Mouse (Mus musculus): ENCODE data around the gene Manbal. TPM values are rescaled to one million over a fixed set of nuclear protein-coding genes. Genes with fewer than 3 reads are reported as not detected.

The Manbal gene
- polyA plus RNA-seq, 1 experiment from 2014 or later, result 47.8 TPM

- Histone ChIP-seq H3K36me3 (ENCODE audit: control insufficient read depth, insufficient read depth, low read length) (no peaks in the 10 kb centered on the region), H3K4me2 (ENCODE audit: low read length) (no peak overlapping the region), H3K9ac (replicated peaks; ENCODE audit: low read length) (no peak overlapping the region), H3K27ac (replicated peaks; ENCODE audit: low read depth, low read length) (no peak overlapping the region), H3K9me3 (ENCODE audit: control insufficient read depth, low read length) (no peaks in the 10 kb centered on the region), H3K4me1 (ENCODE audit: control insufficient read depth, insufficient read depth, low read length) (no peaks in the 10 kb centered on the region), H3K4me3 (replicated peaks; ENCODE audit: low read depth, low read length) (no peak overlapping the region), H3K27me3 (ENCODE audit: control insufficient read depth, insufficient read depth, low read length) (no peaks in the 10 kb centered on the region)
- no peak for DNase-seq
- no peak for ATAC-seq (ENCODE audit: low FRiP score, low TSS enrichment)
- WGBS, result 93% methylated on average over 6 of the region's 6 CpGs
Measured at GRCm38 (mm10) chr2:157411151-157411693, 43.8 kb downstream of the Manbal start.

- Histone ChIP-seq H3K4me2 (ENCODE audit: low read length) (no peak overlapping the region), H3K27me3 (ENCODE audit: control insufficient read depth, insufficient read depth, low read length) (no peaks in the 10 kb centered on the region), H3K27ac (replicated peaks; ENCODE audit: low read depth, low read length) (no peak overlapping the region), H3K9me3 (ENCODE audit: control insufficient read depth, low read length) (no peaks in the 10 kb centered on the region), H3K4me1 (ENCODE audit: control insufficient read depth, insufficient read depth, low read length) (no peaks in the 10 kb centered on the region), H3K4me3 (replicated peaks; ENCODE audit: low read depth, low read length) (no peak overlapping the region), H3K9ac (replicated peaks; ENCODE audit: low read length) (no peak overlapping the region), H3K36me3 (ENCODE audit: control insufficient read depth, insufficient read depth, low read length) (no peaks in the 10 kb centered on the region)
- DNase-seq, result no peak
- no peak for ATAC-seq (ENCODE audit: low FRiP score, low TSS enrichment)
- 88% methylated on average over 7 of the region's 7 CpGs for WGBS
Measured at GRCm38 (mm10) chr2:157412497-157412896, 45.1 kb downstream of the Manbal start.

DNA sequence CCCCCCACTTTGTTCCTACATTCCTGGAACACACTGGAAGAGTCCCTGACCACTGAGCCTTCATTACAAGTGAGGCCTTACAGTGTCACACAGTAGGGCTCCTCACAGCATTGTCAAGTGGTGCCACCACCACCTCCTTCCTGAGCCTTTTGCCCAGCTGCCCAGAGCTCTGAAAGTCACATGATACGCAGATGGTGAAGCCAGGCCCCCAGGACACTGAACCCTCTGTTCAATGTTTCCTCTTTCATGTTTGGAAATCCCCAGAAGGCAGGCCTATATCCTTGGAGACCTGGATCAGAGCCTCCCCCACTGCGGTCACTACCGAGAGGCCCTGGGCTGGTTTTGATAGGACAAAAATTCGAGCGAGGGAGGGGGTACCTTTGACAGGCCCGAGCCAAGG lies 49.8 kb downstream of the Manbal start:
- Histone ChIP-seq H3K9me3 (ENCODE audit: control insufficient read depth, low read length) (no peaks in the 10 kb centered on the region), H3K27ac (replicated peaks; ENCODE audit: low read depth, low read length) (no peak overlapping the region), H3K9ac (replicated peaks; ENCODE audit: low read length) (no peak overlapping the region), H3K36me3 (ENCODE audit: control insufficient read depth, insufficient read depth, low read length) (no peaks in the 10 kb centered on the region), H3K4me3 (replicated peaks; ENCODE audit: low read depth, low read length) (no peak overlapping the region), H3K4me1 (ENCODE audit: control insufficient read depth, insufficient read depth, low read length) (peaks cover 8% of the 10 kb centered on the region; the same call in 1 of the 2 replicates), H3K4me2 (ENCODE audit: low read length) (no peak overlapping the region), H3K27me3 (ENCODE audit: control insufficient read depth, insufficient read depth, low read length) (no peaks in the 10 kb centered on the region)
- WGBS, result 61% methylated on average over 6 of the region's 6 CpGs
- no peak for ATAC-seq (ENCODE audit: low FRiP score, low TSS enrichment)
- DNase-seq, result no peak

DNA sequence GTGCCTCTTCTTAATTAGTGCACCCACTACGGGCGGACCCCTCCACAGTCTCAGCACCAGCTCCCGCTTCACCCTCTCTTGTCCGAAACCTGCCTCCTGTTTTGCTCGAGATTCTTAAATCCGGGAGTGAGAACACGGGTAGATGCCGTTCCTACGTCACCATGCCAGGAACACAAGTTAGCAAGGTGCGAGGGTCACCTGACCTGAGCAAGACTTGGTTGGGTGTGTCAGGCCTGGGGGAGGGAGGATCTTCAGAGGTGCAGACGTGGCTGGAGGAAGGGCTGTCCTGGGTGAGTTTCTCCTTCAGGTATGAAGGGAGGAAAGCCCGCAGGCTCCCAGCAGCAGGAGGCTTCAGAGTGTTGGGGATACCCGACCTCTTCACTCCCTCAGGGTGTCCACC lies 50.8 kb downstream of the Manbal start, which contains the start of gene Src:
Gene Src, plus strand, starts transcription at position 239 of the 400 bp plus-strand sequence.
- WGBS, result 26% methylated on average over 13 of the region's 13 CpGs
- Histone ChIP-seq H3K9ac (replicated peaks; ENCODE audit: low read length) (0 out of 2 replicates have a peak within 1 kb of the TSS, but pooled peaks have one; percentile 4), H3K4me3 (replicated peaks; ENCODE audit: low read depth, low read length) (no peak within 1 kb of the TSS), H3K4me2 (ENCODE audit: low read length) (no peak within 1 kb of the TSS), H3K4me1 (ENCODE audit: control insufficient read depth, insufficient read depth, low read length) (peaks cover 13% of the 10 kb centered on the region; the same call in 1 of the 2 replicates), H3K36me3 (ENCODE audit: control insufficient read depth, insufficient read depth, low read length) (no peaks in the 10 kb centered on the region), H3K27me3 (ENCODE audit: control insufficient read depth, insufficient read depth, low read length) (no peaks in the 10 kb centered on the region), H3K9me3 (ENCODE audit: control insufficient read depth, low read length) (no peaks in the 10 kb centered on the region), H3K27ac (replicated peaks; ENCODE audit: low read depth, low read length) (0 out of 2 replicates have a peak within 1 kb of the TSS, but pooled peaks have one; percentile 9)
- no peak for ATAC-seq (ENCODE audit: low FRiP score, low TSS enrichment)
- no peak for DNase-seq

GRCm38 (mm10) chr2:157418609-157419071 lies 51.2 kb downstream of the Manbal start:
- ATAC-seq (ENCODE audit: low FRiP score, low TSS enrichment) (no peak), DNase-seq (peak; percentile 37)
- no peak overlapping the region for H3K9ac ChIP-seq (replicated peaks; ENCODE audit: low read length)
- 4% methylated on average over 7 of the region's 7 CpGs for WGBS
- H3K36me3 ChIP-seq (ENCODE audit: control insufficient read depth, insufficient read depth, low read length), result no peaks in the 10 kb centered on the region
- no peaks in the 10 kb centered on the region for H3K9me3 ChIP-seq (ENCODE audit: control insufficient read depth, low read length)
- no peaks in the 10 kb centered on the region for H3K27me3 ChIP-seq (ENCODE audit: control insufficient read depth, insufficient read depth, low read length)
- H3K4me1 ChIP-seq (ENCODE audit: control insufficient read depth, insufficient read depth, low read length), result peaks cover 18% of the 10 kb centered on the region; the same call in 1 of the 2 replicates
- no peak overlapping the region for H3K4me3 ChIP-seq (replicated peaks; ENCODE audit: low read depth, low read length)
- 0 out of 2 replicates have a peak overlapping the region, but pooled peaks have one; percentile 9 for H3K27ac ChIP-seq (replicated peaks; ENCODE audit: low read depth, low read length)
- H3K4me2 ChIP-seq (ENCODE audit: low read length), result no peak overlapping the region

GRCm38 (mm10) chr2:157419506-157419905 lies 52.1 kb downstream of the Manbal start:
- Histone ChIP-seq H3K36me3 (ENCODE audit: control insufficient read depth, insufficient read depth, low read length) (no peaks in the 10 kb centered on the region), H3K4me3 (replicated peaks; ENCODE audit: low read depth, low read length) (no peak overlapping the region), H3K27me3 (ENCODE audit: control insufficient read depth, insufficient read depth, low read length) (no peaks in the 10 kb centered on the region), H3K4me2 (ENCODE audit: low read length) (no peak overlapping the region), H3K9ac (replicated peaks; ENCODE audit: low read length) (no peak overlapping the region), H3K4me1 (ENCODE audit: control insufficient read depth, insufficient read depth, low read length) (peaks cover 19% of the 10 kb centered on the region; the same call in 1 of the 2 replicates), H3K27ac (replicated peaks; ENCODE audit: low read depth, low read length) (no peak overlapping the region), H3K9me3 (ENCODE audit: control insufficient read depth, low read length) (no peaks in the 10 kb centered on the region)
- ATAC-seq (ENCODE audit: low FRiP score, low TSS enrichment) (no peak), DNase-seq (no peak)

DNA sequence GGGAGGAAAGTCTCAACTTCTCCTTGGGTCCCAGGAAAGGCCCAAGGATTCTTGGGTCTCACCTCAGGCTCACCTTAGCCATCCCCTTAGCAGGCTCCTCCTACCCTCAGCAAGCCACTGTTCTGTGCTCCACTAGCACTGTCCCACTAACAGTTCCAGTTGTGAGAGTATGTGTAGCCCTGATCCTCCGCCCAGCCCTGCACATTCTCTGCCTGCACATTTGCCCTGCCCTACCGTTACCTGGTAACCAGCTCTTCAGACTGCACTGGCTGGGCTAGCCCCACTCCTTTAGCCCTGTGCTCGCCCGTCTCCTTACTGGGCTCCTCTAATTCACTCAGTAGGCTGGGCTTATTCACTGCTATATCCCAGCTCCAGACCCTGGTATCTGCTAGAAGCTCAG lies 53.0 kb downstream of the Manbal start:
- Histone ChIP-seq H3K4me3 (replicated peaks; ENCODE audit: low read depth, low read length) (no peak overlapping the region), H3K27me3 (ENCODE audit: control insufficient read depth, insufficient read depth, low read length) (no peaks in the 10 kb centered on the region), H3K36me3 (ENCODE audit: control insufficient read depth, insufficient read depth, low read length) (no peaks in the 10 kb centered on the region), H3K27ac (replicated peaks; ENCODE audit: low read depth, low read length) (no peak overlapping the region), H3K9me3 (ENCODE audit: control insufficient read depth, low read length) (no peaks in the 10 kb centered on the region), H3K4me2 (ENCODE audit: low read length) (no peak overlapping the region), H3K9ac (replicated peaks; ENCODE audit: low read length) (no peak overlapping the region), H3K4me1 (ENCODE audit: control insufficient read depth, insufficient read depth, low read length) (peaks cover 26% of the 10 kb centered on the region)
- DNase-seq (no peak), ATAC-seq (ENCODE audit: low FRiP score, low TSS enrichment) (no peak)
- WGBS, result 80% methylated on average over 4 of the region's 4 CpGs

GRCm38 (mm10) chr2:157422062-157422655 lies 54.8 kb downstream of the Manbal start:
- no peak overlapping the region for H3K9ac ChIP-seq (replicated peaks; ENCODE audit: low read length)
- H3K27ac ChIP-seq (replicated peaks; ENCODE audit: low read depth, low read length), result peak overlapping the region; percentile 95

More at GRCm38 (mm10) chr2:157422062-157422655, 54.8 kb downstream of the Manbal start:
- no peak for ATAC-seq (ENCODE audit: low FRiP score, low TSS enrichment)
- no peaks in the 10 kb centered on the region for H3K36me3 ChIP-seq (ENCODE audit: control insufficient read depth, insufficient read depth, low read length)
- no peak overlapping the region for H3K4me2 ChIP-seq (ENCODE audit: low read length)
- H3K4me3 ChIP-seq (replicated peaks; ENCODE audit: low read depth, low read length), result no peak overlapping the region
- no peaks in the 10 kb centered on the region for H3K27me3 ChIP-seq (ENCODE audit: control insufficient read depth, insufficient read depth, low read length)
- H3K9me3 ChIP-seq (ENCODE audit: control insufficient read depth, low read length), result no peaks in the 10 kb centered on the region
- WGBS, result 79% methylated on average over 11 of the region's 11 CpGs
- no peak for DNase-seq
- H3K4me1 ChIP-seq (ENCODE audit: control insufficient read depth, insufficient read depth, low read length), result peaks cover 41% of the 10 kb centered on the region

Data from midbrain, embryonic 14.5 days (tissue).